Mouse (Mus musculus): ENCODE measurements around the gene Myh10. TPM values are rescaled to one million over a fixed set of nuclear protein-coding genes. Genes with fewer than 3 reads are reported as not detected.

The Myh10 gene
- polyA plus RNA-seq, 1 experiment from 2014 or later, result 129 TPM

DNA sequence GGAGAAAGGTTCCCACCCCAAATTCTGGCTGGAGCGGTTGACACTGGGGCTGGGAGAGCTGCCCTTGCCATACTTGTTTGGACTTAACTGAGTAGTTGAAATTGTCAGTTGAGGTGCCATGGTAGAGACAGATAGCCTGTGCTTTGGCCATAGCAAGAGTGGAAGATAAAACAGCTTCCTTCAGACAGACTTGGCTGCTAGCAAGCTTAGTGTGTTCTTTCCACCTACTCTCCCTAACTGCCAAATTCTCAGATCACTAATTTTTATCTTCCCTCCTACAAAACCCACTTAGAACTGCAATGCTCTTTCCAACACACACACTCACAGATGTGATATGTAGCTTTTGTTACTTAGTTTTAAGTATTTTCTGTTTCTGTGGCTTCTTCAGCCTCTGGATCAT, 12.0 kb downstream of the Myh10 start:
- H3K4me2 ChIP-seq (replicated peaks), result no peak overlapping the region
- no peak overlapping the region for H3K27ac ChIP-seq
- H3K36me3 ChIP-seq, result peaks cover 64% of the 10 kb centered on the region
- 95% methylated on average over 1 of the region's 1 CpGs for WGBS
- no peak overlapping the region for H3K4me3 ChIP-seq
- H3K9ac ChIP-seq, result no peak overlapping the region
- H3K27me3 ChIP-seq (replicated peaks), result no peaks in the 10 kb centered on the region
- H3K4me1 ChIP-seq, result 0 out of 2 replicates have a peak, but pooled peaks cover 6% of the 10 kb centered on the region
- ATAC-seq (ENCODE audit: low FRiP score, low read depth), result no peak
- H3K9me3 ChIP-seq, result 0 out of 2 replicates have a peak, but pooled peaks cover 21% of the 10 kb centered on the region

DNA sequence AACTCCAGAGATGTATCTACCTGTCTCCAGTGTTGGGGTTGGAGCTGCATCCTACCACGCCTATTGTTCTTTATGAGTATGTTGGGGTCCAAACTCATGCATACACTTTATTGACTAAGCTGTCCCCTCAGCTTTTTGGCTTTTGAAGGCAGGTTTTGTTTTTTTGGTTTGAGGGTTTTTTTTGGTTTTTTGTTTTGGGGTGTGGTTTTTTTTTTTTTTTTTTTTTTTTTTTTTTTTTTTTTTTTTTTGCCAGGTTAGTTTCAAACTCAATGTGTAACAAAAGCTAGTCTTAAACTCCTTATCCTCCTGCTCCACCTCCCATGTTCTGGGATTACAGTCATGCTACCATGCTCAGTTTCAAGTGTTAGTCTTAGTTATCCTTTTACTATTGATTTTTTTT, 12.9 kb downstream of the Myh10 start:
- peaks cover 59% of the 10 kb centered on the region for H3K36me3 ChIP-seq
- no peak overlapping the region for H3K9ac ChIP-seq
- WGBS, result 100% methylated on average over 1 of the region's 1 CpGs
- H3K9me3 ChIP-seq, result 0 out of 2 replicates have a peak, but pooled peaks cover 21% of the 10 kb centered on the region
- H3K4me1 ChIP-seq, result 0 out of 2 replicates have a peak, but pooled peaks cover 6% of the 10 kb centered on the region
- H3K27ac ChIP-seq, result no peak overlapping the region
- H3K4me2 ChIP-seq (replicated peaks), result no peak overlapping the region
- H3K27me3 ChIP-seq (replicated peaks), result no peaks in the 10 kb centered on the region
- H3K4me3 ChIP-seq, result no peak overlapping the region
- ATAC-seq (ENCODE audit: low FRiP score, low read depth), result no peak

DNA sequence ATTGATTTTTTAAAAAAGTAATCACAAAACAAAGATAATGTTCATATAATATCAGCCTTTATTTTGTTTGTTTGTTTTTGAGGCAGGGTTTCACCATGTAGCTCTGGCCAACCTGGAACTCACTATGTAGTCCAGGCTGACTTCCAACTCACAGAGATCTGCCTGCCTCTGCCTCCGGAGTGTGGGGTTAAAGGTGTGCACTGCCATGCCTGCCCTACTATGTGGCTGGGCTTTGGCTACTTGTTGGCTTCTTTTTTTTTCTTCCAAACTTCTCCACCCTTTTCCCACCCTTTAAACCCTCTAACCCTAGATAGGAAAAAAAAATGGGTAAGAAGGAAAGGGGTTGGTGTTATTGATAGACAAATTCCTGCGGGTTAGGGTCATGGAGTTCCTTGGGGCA, 13.5 kb downstream of the Myh10 start:
- Histone ChIP-seq H3K4me3 (no peak overlapping the region), H3K4me2 (replicated peaks) (no peak overlapping the region), H3K4me1 (0 out of 2 replicates have a peak, but pooled peaks cover 6% of the 10 kb centered on the region), H3K27me3 (replicated peaks) (no peaks in the 10 kb centered on the region), H3K36me3 (peaks cover 53% of the 10 kb centered on the region), H3K27ac (no peak overlapping the region), H3K9me3 (0 out of 2 replicates have a peak, but pooled peaks cover 21% of the 10 kb centered on the region), H3K9ac (no peak overlapping the region)
- no peak for ATAC-seq (ENCODE audit: low FRiP score, low read depth)
- WGBS, result 93% methylated on average over 2 of the region's 2 CpGs

DNA sequence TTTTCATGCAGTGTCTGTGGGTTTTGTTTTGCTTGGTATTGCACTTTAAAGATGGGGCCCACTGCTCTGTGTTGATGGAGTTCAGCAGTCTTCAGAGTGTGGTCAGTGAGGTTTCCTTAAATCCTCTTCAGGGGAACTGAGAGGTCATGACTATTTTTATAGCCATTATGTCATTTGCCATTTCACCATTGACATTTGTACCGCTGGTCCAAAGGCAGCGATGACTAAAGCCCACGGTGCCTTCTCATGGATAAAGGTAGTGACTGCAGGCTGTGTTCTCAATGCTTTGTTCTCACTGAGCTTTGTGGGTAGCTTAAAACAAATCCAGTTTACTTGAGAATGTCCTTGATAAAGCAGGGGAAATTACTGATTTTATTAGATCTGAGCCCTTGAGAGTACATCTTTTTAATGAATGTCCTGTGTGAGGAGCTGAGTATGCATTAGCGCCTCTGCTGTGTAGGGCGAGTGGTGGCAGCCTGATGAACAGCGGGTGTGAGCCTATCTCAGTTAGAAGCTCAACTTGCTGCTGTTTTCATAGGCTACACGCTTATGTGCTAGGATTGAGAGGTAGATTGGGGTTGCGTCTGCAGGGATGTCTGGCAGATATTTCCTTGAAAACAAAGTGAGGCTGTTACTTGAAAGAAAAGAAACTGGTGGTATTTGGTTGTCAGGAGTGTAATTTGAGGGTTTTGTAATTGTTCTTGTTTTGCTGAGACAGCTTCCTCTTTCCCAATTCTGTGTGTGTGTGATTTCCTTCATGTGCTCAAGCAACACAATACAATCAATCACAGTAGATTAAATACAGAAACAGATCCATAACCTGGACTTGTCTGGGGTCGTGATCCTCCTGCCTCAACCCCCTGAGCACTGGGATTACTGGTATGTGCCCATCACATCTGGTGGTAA, 15.4 kb downstream of the Myh10 start:
- Histone ChIP-seq H3K27ac (no peak overlapping the region), H3K36me3 (peaks cover 33% of the 10 kb centered on the region), H3K9me3 (0 out of 2 replicates have a peak, but pooled peaks cover 7% of the 10 kb centered on the region), H3K4me1 (0 out of 2 replicates have a peak, but pooled peaks cover 6% of the 10 kb centered on the region), H3K4me3 (no peak overlapping the region), H3K9ac (no peak overlapping the region), H3K4me2 (replicated peaks) (no peak overlapping the region), H3K27me3 (replicated peaks) (no peaks in the 10 kb centered on the region)
- 76% methylated on average over 9 of the region's 9 CpGs for WGBS
- no peak for ATAC-seq (ENCODE audit: low FRiP score, low read depth)

DNA sequence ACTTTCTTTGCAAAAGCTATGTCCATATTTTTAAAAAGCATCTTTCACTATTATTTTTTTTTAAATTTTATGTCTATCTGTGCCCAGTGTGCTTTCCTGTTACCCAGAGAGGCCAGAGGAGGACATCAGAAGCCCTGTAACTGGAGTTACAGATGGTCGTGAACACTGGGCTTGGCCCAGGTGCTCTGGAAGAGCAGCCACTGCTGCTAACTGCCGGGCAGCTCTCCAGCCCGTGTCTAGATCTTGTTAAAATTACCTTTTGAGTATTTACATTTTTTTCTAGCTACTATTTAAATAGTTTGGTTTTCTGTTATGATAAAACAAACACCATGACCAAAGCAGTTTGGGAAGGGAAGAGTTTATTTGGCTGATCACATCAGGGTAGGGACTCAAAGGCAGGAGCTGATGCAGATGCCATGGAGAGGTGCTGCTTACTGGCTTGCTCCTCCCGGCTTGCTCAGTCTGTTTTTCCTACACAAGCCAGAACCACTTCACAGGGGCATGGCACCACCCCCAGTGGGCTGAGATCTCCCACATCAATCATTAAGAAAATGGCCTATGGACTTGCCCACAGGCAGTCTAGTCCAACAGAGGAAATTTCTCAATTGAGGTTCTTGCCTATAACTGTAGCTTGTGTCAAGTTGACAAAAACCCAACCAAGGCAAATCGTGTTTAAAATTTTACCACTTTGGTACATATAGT, 16.7 kb downstream of the Myh10 start:
- no peak overlapping the region for H3K27ac ChIP-seq
- no peak for ATAC-seq (ENCODE audit: low FRiP score, low read depth)
- no peak overlapping the region for H3K4me3 ChIP-seq
- no peaks in the 10 kb centered on the region for H3K27me3 ChIP-seq (replicated peaks)
- 86% methylated on average over 5 of the region's 5 CpGs for WGBS
- H3K36me3 ChIP-seq, result peaks cover 21% of the 10 kb centered on the region
- 0 out of 2 replicates have a peak, but pooled peaks cover 6% of the 10 kb centered on the region for H3K4me1 ChIP-seq
- no peak overlapping the region for H3K9ac ChIP-seq
- H3K4me2 ChIP-seq (replicated peaks), result no peak overlapping the region
- no peaks in the 10 kb centered on the region for H3K9me3 ChIP-seq

DNA sequence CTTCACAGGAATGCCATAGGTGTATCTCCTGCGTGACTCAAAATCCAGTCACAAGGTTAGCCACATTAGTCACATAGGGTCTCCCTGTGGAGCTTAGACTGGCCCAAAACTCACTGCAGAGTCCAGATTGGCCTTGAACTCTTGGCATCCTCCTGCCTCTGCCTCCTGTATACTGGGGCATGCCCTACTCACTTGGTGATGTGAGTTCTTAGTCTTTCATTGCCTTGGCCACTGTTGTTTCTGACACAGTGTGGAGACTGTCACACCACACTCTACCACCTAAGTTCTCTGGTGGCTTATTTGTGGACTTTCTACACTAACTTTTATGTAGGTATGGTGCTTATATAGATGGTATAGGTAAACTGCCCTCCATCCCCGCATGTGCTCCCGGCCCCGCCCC, 24.8 kb downstream of the Myh10 start:
- H3K9me3 ChIP-seq, result no peaks in the 10 kb centered on the region
- ATAC-seq (ENCODE audit: low FRiP score, low read depth), result no peak
- peaks cover 18% of the 10 kb centered on the region for H3K36me3 ChIP-seq
- H3K27me3 ChIP-seq (replicated peaks), result no peaks in the 10 kb centered on the region
- no peak overlapping the region for H3K27ac ChIP-seq
- peaks cover 22% of the 10 kb centered on the region; the same call in 1 of the 2 replicates for H3K4me1 ChIP-seq
- H3K4me3 ChIP-seq, result no peak overlapping the region
- H3K4me2 ChIP-seq (replicated peaks), result no peak overlapping the region
- WGBS, result 85% methylated on average over 4 of the region's 4 CpGs
- H3K9ac ChIP-seq, result no peak overlapping the region

DNA sequence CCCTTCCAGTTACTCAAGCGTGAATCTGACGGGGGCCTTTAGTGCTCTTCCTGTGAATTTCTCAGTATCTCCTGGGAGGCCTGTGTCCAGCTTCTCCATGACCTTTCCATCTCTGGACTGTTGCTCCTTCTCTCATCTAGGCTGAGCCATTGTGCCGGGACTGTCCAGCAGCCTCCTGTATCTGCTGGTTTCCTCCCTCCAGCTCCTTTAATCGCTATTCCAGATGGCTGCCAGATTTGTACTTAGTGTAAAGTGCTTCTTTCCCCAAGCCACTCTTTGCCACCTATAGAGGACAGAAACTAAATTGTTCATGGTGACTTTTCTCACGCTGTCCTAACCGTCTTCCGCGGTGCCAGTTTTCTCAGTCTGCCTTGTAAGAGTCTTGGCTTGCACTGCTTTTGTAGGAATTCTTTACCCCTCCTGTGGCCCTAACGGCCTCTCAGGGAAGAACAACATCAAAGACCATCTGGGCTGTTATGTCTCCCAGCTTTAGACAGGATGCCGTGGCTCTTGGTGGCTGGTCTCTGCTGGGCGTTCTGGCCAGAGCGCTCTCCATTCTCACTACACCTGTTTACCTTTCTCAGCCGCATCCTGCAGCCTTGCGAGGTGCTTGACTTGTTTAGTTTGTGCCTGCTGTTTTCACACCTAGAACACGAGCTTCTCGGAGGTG, 25.9 kb downstream of the Myh10 start:
- H3K9me3 ChIP-seq, result no peaks in the 10 kb centered on the region
- no peaks in the 10 kb centered on the region for H3K27me3 ChIP-seq (replicated peaks)
- no peak overlapping the region for H3K9ac ChIP-seq
- H3K36me3 ChIP-seq, result peaks cover 26% of the 10 kb centered on the region
- H3K4me2 ChIP-seq (replicated peaks), result no peak overlapping the region
- ATAC-seq (ENCODE audit: low FRiP score, low read depth), result no peak
- H3K4me1 ChIP-seq, result peaks cover 22% of the 10 kb centered on the region; the same call in 1 of the 2 replicates
- no peak overlapping the region for H3K4me3 ChIP-seq
- 55% methylated on average over 16 of the region's 16 CpGs for WGBS
- H3K27ac ChIP-seq, result 0 out of 2 replicates have a peak overlapping the region, but pooled peaks have one; percentile 22

DNA sequence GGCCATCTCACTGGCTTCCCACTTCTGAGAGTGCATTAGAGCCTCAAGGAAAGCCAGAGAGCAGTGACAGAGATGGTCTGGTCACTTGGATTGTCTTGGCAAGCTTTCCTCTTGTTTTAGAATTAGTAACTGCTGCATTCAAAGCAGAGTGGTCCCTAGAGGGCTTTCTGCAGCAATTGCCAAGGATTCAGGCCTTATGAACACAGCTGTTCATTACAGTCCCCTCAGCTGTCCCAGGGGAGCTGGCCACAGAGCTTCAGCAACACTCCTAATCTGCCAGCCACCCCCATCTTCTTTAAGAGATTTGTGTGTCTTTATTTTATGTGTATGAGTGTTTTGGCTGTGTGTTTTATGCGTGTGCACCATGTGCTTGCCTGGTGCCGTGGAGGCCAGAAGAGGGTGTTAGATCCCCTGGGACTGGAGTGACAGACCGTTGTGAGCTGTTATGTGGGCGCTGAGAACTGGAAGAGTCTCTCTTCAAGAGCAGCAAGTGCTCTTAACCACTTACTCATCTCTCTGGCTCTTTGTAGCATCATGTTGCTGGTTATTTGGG, 27.8 kb downstream of the Myh10 start:
- Histone ChIP-seq H3K4me3 (no peak overlapping the region), H3K4me1 (peaks cover 22% of the 10 kb centered on the region; the same call in 1 of the 2 replicates), H3K9me3 (no peaks in the 10 kb centered on the region), H3K4me2 (replicated peaks) (no peak overlapping the region), H3K36me3 (peaks cover 27% of the 10 kb centered on the region), H3K27ac (no peak overlapping the region), H3K9ac (no peak overlapping the region), H3K27me3 (replicated peaks) (no peaks in the 10 kb centered on the region)
- WGBS, result 74% methylated on average over 4 of the region's 4 CpGs
- ATAC-seq (ENCODE audit: low FRiP score, low read depth), result no peak

DNA sequence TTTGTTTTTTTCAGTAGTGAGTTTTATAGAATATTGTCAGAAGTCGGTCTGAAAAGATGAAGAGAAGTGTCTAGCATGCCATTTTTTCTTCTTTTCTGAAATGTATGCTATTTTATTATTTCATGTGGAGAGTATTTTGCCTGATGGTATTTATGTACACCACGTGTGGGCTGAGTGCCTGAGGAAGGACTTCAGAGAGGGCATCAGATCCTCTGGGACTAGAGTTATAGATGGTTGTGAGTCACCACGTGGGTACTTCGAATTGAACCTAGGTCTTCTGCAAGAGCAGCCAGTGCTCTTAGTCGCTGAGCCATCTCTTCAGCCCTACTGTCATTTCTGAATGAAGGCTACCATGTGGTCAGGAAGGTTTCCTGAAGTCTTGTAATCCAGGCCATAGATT, 28.4 kb downstream of the Myh10 start:
- peaks cover 22% of the 10 kb centered on the region; the same call in 1 of the 2 replicates for H3K4me1 ChIP-seq
- no peaks in the 10 kb centered on the region for H3K27me3 ChIP-seq (replicated peaks)
- no peak for ATAC-seq (ENCODE audit: low FRiP score, low read depth)
- no peak overlapping the region for H3K27ac ChIP-seq
- H3K9ac ChIP-seq, result no peak overlapping the region
- 80% methylated on average over 5 of the region's 5 CpGs for WGBS
- H3K4me2 ChIP-seq (replicated peaks), result no peak overlapping the region
- H3K36me3 ChIP-seq, result peaks cover 24% of the 10 kb centered on the region
- H3K4me3 ChIP-seq, result no peak overlapping the region
- H3K9me3 ChIP-seq, result no peaks in the 10 kb centered on the region

DNA sequence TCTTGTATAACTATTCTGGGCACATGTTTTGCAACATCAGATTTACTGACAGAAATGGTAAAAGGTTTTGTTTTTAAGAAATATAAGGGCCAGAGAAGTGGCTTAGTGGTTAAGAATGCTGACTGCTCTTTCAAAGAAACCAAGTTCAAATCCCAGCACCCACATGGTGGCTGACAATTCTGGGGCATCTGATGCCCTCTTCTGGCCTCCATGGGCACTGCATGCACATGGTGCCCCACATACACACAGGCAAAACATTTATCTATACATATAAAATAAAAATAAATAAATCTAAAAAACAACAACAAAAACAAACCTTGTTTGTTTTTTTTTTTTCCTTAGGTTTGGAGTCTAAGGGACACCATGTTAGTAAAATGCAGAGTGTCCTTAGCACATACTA, 32.8 kb downstream of the Myh10 start:
- H3K4me3 ChIP-seq, result no peak overlapping the region
- H3K36me3 ChIP-seq, result peaks cover 49% of the 10 kb centered on the region
- H3K9me3 ChIP-seq, result peaks cover 4% of the 10 kb centered on the region; the same call in 1 of the 2 replicates
- 0 out of 2 replicates have a peak, but pooled peaks cover 4% of the 10 kb centered on the region for H3K4me1 ChIP-seq
- H3K4me2 ChIP-seq (replicated peaks), result no peak overlapping the region
- no peak overlapping the region for H3K27ac ChIP-seq
- H3K9ac ChIP-seq, result no peak overlapping the region
- ATAC-seq (ENCODE audit: low FRiP score, low read depth), result no peak
- no peaks in the 10 kb centered on the region for H3K27me3 ChIP-seq (replicated peaks)

DNA sequence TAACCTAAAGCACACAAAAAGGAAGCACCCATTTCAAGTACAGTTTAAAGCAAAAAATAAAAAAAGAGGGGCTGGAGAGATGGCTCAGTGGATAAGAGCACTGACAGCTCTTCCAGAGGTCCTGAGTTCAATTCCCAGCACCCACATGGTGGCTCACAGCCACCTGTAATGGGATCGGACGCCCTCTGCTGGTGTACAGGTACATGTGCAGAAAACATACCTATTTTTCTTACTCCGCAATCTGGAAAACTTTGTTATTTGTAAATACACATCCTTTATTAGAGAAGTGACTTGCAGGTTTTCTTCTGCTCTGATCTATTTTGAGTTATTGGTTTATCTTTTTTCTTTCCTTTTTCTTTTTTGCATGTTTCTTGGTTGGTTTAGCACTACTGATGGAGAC, 37.3 kb downstream of the Myh10 start:
- no peak overlapping the region for H3K9ac ChIP-seq
- H3K4me2 ChIP-seq (replicated peaks), result no peak overlapping the region
- H3K36me3 ChIP-seq, result peaks cover 33% of the 10 kb centered on the region
- H3K4me3 ChIP-seq, result no peak overlapping the region
- no peak for ATAC-seq (ENCODE audit: low FRiP score, low read depth)
- H3K27ac ChIP-seq, result no peak overlapping the region
- no peaks in the 10 kb centered on the region for H3K27me3 ChIP-seq (replicated peaks)
- 80% methylated on average over 3 of the region's 3 CpGs for WGBS
- no peaks in the 10 kb centered on the region for H3K4me1 ChIP-seq
- peaks cover 4% of the 10 kb centered on the region; the same call in 1 of the 2 replicates for H3K9me3 ChIP-seq

All from neural tube, embryonic 12.5 days (tissue).